Mouse (Mus musculus): ENCODE data around the gene Gpr156. TPM values are rescaled to one million over a fixed set of nuclear protein-coding genes. Genes with fewer than 3 reads are reported as not detected.

The Gpr156 gene
- total RNA-seq, 1 experiment: 0.22 TPM

DNA sequence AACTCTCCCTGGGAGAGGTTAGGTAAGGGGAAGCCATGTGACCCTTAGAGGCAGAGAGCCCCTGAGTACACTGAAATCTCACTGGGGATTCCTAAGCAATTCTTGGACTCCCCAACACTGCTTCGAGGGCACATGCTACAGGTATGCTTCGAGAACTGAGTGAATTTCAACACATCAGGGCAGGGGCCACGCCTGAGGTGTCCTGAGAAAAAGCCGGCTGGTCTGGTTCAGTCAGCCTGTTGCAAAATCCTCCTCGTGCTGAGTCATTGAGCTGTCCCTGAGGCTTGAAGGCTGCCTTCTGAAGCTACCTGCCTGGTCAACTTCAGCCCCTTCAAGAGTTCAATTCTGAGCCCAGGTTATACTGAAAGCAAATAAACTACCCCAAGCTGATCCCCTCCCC is 96.1 kb downstream of the Gpr156 start:
- H3K9me3 ChIP-seq (ENCODE audit: control insufficient read depth, insufficient read depth, low read depth, low read length): no peaks in the 10 kb centered on the region
- TF ChIP-seq CHD2 (IDR thresholded peaks at IDR 0.05; ENCODE audit: low read depth, low read length): no peak
- no peak for TF ChIP-seq ZC3H11A (IDR thresholded peaks at IDR 0.05; ENCODE audit: borderline replicate concordance, low read depth, low read length)
- peak; percentile 36; the same call in 1 of the 2 replicates for TF ChIP-seq MAFK (IDR thresholded peaks at IDR 0.05; ENCODE audit: insufficient read depth, low read depth, low read length)
- no peak for TF ChIP-seq ZNF384 (IDR thresholded peaks at IDR 0.05; ENCODE audit: low read depth, low read length)
- no peak for TF ChIP-seq HCFC1 (IDR thresholded peaks at IDR 0.05; ENCODE audit: borderline replicate concordance, insufficient read depth, low read length)
- H3K4me1 ChIP-seq (ENCODE audit: control insufficient read depth in 2 of 2, insufficient read depth in 2 of 2, low read length in 2 of 2, poor library complexity in 1 of 2): peaks cover 0 to 3% of the 10 kb centered on the region in 2 experiments; a peak in 1 of 4 replicates
- no peak overlapping the region for H3K9ac ChIP-seq (ENCODE audit: insufficient read depth, low read depth, low read length, poor library complexity, severe bottlenecking)
- no peak overlapping the region for H3K4me3 ChIP-seq (ENCODE audit: insufficient read depth in 1 of 2, low read depth in 1 of 2, low read length in 2 of 2, poor library complexity in 1 of 2, severe bottlenecking in 1 of 2)
- no peak for DNase-seq (ENCODE audit: low read depth, low spot score)
- in situ Hi-C loops (cut with MboI; ENCODE audit: low sequenced_read_pairs in 2 of 2, unreplicated experiment in 2 of 2): no loop called here
- H3K36me3 ChIP-seq (ENCODE audit: control insufficient read depth, insufficient read depth, low read length, poor library complexity, severe bottlenecking): no peaks in the 10 kb centered on the region
- no peak overlapping the region for H3K27ac ChIP-seq (ENCODE audit: insufficient read depth, low read depth, low read length, poor library complexity, severe bottlenecking)

DNA sequence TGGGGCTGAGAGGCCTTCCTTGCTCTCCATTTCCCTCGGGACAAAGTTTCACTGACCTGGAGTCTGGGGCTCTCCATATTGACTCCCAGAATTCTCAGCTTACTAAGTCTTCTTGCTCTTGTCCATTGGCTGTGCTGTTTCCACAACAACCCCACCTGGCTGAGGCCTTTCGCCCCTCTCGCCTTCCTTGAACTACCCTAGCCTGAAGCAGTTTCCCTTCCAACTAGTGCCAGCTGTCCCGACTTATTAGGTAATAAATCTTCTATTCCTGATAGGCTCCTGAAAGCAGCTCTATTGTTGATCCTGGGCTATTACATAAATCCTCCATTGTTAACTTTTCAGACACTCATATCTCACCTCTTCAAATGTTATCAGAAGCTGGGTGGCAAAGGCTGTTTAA is 96.6 kb downstream of the Gpr156 start:
- Histone ChIP-seq H3K4me3 (ENCODE audit: insufficient read depth in 1 of 2, low read depth in 1 of 2, low read length in 2 of 2, poor library complexity in 1 of 2, severe bottlenecking in 1 of 2) (no peak overlapping the region), H3K9me3 (ENCODE audit: control insufficient read depth, insufficient read depth, low read depth, low read length) (no peaks in the 10 kb centered on the region), H3K9ac (ENCODE audit: insufficient read depth, low read depth, low read length, poor library complexity, severe bottlenecking) (no peak overlapping the region), H3K4me1 (ENCODE audit: control insufficient read depth in 2 of 2, insufficient read depth in 2 of 2, low read length in 2 of 2, poor library complexity in 1 of 2) (peaks cover 0 to 3% of the 10 kb centered on the region in 2 experiments; a peak in 1 of 4 replicates), H3K36me3 (ENCODE audit: control insufficient read depth, insufficient read depth, low read length, poor library complexity, severe bottlenecking) (no peaks in the 10 kb centered on the region), H3K27ac (ENCODE audit: insufficient read depth, low read depth, low read length, poor library complexity, severe bottlenecking) (no peak overlapping the region)
- in situ Hi-C loops (cut with MboI; ENCODE audit: low sequenced_read_pairs in 2 of 2, unreplicated experiment in 2 of 2): no loop called here
- no peak for TF ChIP-seq CHD2 (IDR thresholded peaks at IDR 0.05; ENCODE audit: low read depth, low read length)
- no peak for TF ChIP-seq ZNF384 (IDR thresholded peaks at IDR 0.05; ENCODE audit: low read depth, low read length)
- no peak for TF ChIP-seq HCFC1 (IDR thresholded peaks at IDR 0.05; ENCODE audit: borderline replicate concordance, insufficient read depth, low read length)
- TF ChIP-seq MAFK (IDR thresholded peaks at IDR 0.05; ENCODE audit: insufficient read depth, low read depth, low read length): no peak
- no peak for TF ChIP-seq ZC3H11A (IDR thresholded peaks at IDR 0.05; ENCODE audit: borderline replicate concordance, low read depth, low read length)
- no peak for DNase-seq (ENCODE audit: low read depth, low spot score)

DNA sequence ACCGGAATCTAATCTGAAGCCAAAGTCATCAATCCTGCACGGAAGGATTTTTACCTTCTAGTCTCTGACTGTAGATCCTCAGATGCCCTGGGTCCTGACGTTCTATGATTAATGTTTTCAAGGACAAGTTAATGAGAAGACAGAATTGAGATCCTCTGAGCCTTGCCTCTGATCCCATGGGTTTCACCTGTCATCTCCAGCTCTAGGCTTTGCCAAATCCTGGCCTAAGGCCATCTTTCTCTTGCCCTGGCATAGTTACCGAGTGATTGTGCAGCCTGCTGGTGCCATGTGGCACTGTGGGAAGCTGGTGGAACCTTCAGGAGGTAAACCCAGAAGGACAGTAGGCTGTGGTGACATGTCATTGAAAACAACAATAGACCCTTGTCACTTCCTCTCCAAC is 98.7 kb downstream of the Gpr156 start:
- Histone ChIP-seq H3K9me3 (ENCODE audit: control insufficient read depth, insufficient read depth, low read depth, low read length) (no peaks in the 10 kb centered on the region), H3K4me1 (ENCODE audit: control insufficient read depth in 2 of 2, insufficient read depth in 2 of 2, low read length in 2 of 2, poor library complexity in 1 of 2) (peaks cover 0 to 3% of the 10 kb centered on the region in 2 experiments; a peak in 1 of 4 replicates), H3K27ac (ENCODE audit: insufficient read depth, low read depth, low read length, poor library complexity, severe bottlenecking) (no peak overlapping the region), H3K36me3 (ENCODE audit: control insufficient read depth, insufficient read depth, low read length, poor library complexity, severe bottlenecking) (no peaks in the 10 kb centered on the region), H3K9ac (ENCODE audit: insufficient read depth, low read depth, low read length, poor library complexity, severe bottlenecking) (no peak overlapping the region), H3K4me3 (ENCODE audit: insufficient read depth in 1 of 2, low read depth in 1 of 2, low read length in 2 of 2, poor library complexity in 1 of 2, severe bottlenecking in 1 of 2) (no peak overlapping the region)
- TF ChIP-seq HCFC1 (IDR thresholded peaks at IDR 0.05; ENCODE audit: borderline replicate concordance, insufficient read depth, low read length): no peak
- TF ChIP-seq ZNF384 (IDR thresholded peaks at IDR 0.05; ENCODE audit: low read depth, low read length): no peak
- DNase-seq (ENCODE audit: low read depth, low spot score): no peak
- in situ Hi-C loops (cut with MboI; ENCODE audit: low sequenced_read_pairs in 2 of 2, unreplicated experiment in 2 of 2): no loop called here

GRCm38 (mm10) chr16:38016928-38017524 is 100.7 kb downstream of the Gpr156 start:
- no peaks in the 10 kb centered on the region for H3K9me3 ChIP-seq (ENCODE audit: control insufficient read depth, insufficient read depth, low read depth, low read length)
- no peak overlapping the region for H3K4me3 ChIP-seq (ENCODE audit: insufficient read depth in 1 of 2, low read depth in 1 of 2, low read length in 2 of 2, poor library complexity in 1 of 2, severe bottlenecking in 1 of 2)
- TF ChIP-seq HCFC1 (IDR thresholded peaks at IDR 0.05; ENCODE audit: borderline replicate concordance, insufficient read depth, low read length): no peak
- no peak for TF ChIP-seq ZC3H11A (IDR thresholded peaks at IDR 0.05; ENCODE audit: borderline replicate concordance, low read depth, low read length)
- TF ChIP-seq ZNF384 (IDR thresholded peaks at IDR 0.05; ENCODE audit: low read depth, low read length): no peak
- no peak for TF ChIP-seq CHD2 (IDR thresholded peaks at IDR 0.05; ENCODE audit: low read depth, low read length)
- no peak for TF ChIP-seq MAFK (IDR thresholded peaks at IDR 0.05; ENCODE audit: insufficient read depth, low read depth, low read length)
- H3K4me1 ChIP-seq (ENCODE audit: control insufficient read depth in 2 of 2, insufficient read depth in 2 of 2, low read length in 2 of 2, poor library complexity in 1 of 2): peaks cover 0 to 3% of the 10 kb centered on the region in 2 experiments; a peak in 1 of 4 replicates
- no peaks in the 10 kb centered on the region for H3K36me3 ChIP-seq (ENCODE audit: control insufficient read depth, insufficient read depth, low read length, poor library complexity, severe bottlenecking)
- H3K27ac ChIP-seq (ENCODE audit: insufficient read depth, low read depth, low read length, poor library complexity, severe bottlenecking): no peak overlapping the region
- no peak for DNase-seq (ENCODE audit: low read depth, low spot score)
- H3K9ac ChIP-seq (ENCODE audit: insufficient read depth, low read depth, low read length, poor library complexity, severe bottlenecking): no peak overlapping the region
- in situ Hi-C loops (cut with MboI; ENCODE audit: low sequenced_read_pairs in 2 of 2, unreplicated experiment in 2 of 2): no loop called here

- H3K9me3 ChIP-seq (ENCODE audit: control insufficient read depth, insufficient read depth, low read depth, low read length): no peaks in the 10 kb centered on the region
Observed at GRCm38 (mm10) chr16:38017958-38018376, 101.7 kb downstream of the Gpr156 start.

More at GRCm38 (mm10) chr16:38017958-38018376, 101.7 kb downstream of the Gpr156 start:
- no peak overlapping the region for H3K4me3 ChIP-seq (ENCODE audit: insufficient read depth in 1 of 2, low read depth in 1 of 2, low read length in 2 of 2, poor library complexity in 1 of 2, severe bottlenecking in 1 of 2)
- no peak for DNase-seq (ENCODE audit: low read depth, low spot score)
- no peaks in the 10 kb centered on the region for H3K36me3 ChIP-seq (ENCODE audit: control insufficient read depth, insufficient read depth, low read length, poor library complexity, severe bottlenecking)
- in situ Hi-C loops (cut with MboI; ENCODE audit: low sequenced_read_pairs in 2 of 2, unreplicated experiment in 2 of 2): no loop called here
- H3K9ac ChIP-seq (ENCODE audit: insufficient read depth, low read depth, low read length, poor library complexity, severe bottlenecking): no peak overlapping the region
- TF ChIP-seq MAFK (IDR thresholded peaks at IDR 0.05; ENCODE audit: insufficient read depth, low read depth, low read length) (no peak), ZC3H11A (IDR thresholded peaks at IDR 0.05; ENCODE audit: borderline replicate concordance, low read depth, low read length) (no peak), HCFC1 (IDR thresholded peaks at IDR 0.05; ENCODE audit: borderline replicate concordance, insufficient read depth, low read length) (no peak), CHD2 (IDR thresholded peaks at IDR 0.05; ENCODE audit: low read depth, low read length) (no peak), ZNF384 (IDR thresholded peaks at IDR 0.05; ENCODE audit: low read depth, low read length) (no peak)
- H3K27ac ChIP-seq (ENCODE audit: insufficient read depth, low read depth, low read length, poor library complexity, severe bottlenecking): no peak overlapping the region
- H3K4me1 ChIP-seq (ENCODE audit: control insufficient read depth in 2 of 2, insufficient read depth in 2 of 2, low read length in 2 of 2, poor library complexity in 1 of 2): no peaks in the 10 kb centered on the region

Data from ES-E14 (cell line).